Mouse (Mus musculus) adrenal gland, adult 10 weeks (tissue): Measurements from ENCODE around the gene Il1rapl1. TPM values are rescaled to one million over a fixed set of nuclear protein-coding genes. Genes with fewer than 3 reads are reported as not detected.

Experiments
- polyA plus RNA-seq: library from polyadenylated mRNA; stranded (reverse); fragments of 350-450 nt; fragmentation: Illumina TruSeq; extraction: RNeasy Lipid Tissue Mini Kit (QIAGEN cat#74804); gene quantifications from one replicate; pipeline ENCODE4 v1.2.3, GENCODE M21; 2014; ENCODE audit warnings: low read depth, low replicate concordance

Il1rapl1 gene
- 0.29 TPM for polyA plus RNA-seq

DNA sequence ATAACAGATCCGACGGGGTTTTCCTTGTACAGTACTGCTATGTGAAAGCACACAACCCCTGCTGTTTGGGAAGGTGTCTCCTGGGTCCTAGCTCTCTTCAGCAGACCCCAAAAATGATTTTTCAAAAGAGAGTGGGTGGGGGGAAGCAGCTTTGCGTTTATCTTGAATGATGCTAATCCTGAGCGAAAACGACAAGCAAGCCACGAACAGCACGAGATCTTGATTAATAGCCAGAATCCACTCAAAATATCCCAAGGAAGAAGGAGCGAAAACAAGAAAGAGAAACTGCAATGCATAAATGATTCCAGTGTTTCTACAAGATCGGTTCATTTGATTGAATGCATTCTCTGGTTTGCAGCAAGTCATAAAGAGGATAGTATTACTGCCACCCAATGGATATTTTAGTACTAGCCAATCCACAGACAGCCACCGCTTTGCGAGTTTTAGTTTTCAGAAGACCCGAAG is at the start of gene Il1rapl1:
Il1rapl1 (minus strand) TSS at position 37 of the 465 bp plus-strand sequence.

